Mouse (Mus musculus) retina, postnatal 7 days (tissue): ENCODE data around the gene Gm20388.

ENCODE experiments used
- DNase-seq: peaks from one replicate; pipeline ENCODE4 v3.0.0-alpha.2; 2012; ENCODE audit warnings: low read depth, low spot score

The Gm20388 gene

GRCm38 (mm10) chr8:122712411-122713156, 2801.9 kb downstream of the Gm20388 start:
- DNase-seq, result no peak

- no peak for DNase-seq
Observed at GRCm38 (mm10) chr8:122713157-122713518, 2802.5 kb downstream of the Gm20388 start.

GRCm38 (mm10) chr8:122716566-122716965, 2805.9 kb downstream of the Gm20388 start:
- DNase-seq, result peak; percentile 17

- no peak for DNase-seq
Observed at GRCm38 (mm10) chr8:122717869-122718509, 2807.3 kb downstream of the Gm20388 start.

GRCm38 (mm10) chr8:122718711-122719499, 2808.3 kb downstream of the Gm20388 start:
- no peak for DNase-seq

GRCm38 (mm10) chr8:122719500-122720065, 2808.9 kb downstream of the Gm20388 start:
- no peak for DNase-seq

GRCm38 (mm10) chr8:122720070-122720729, 2809.6 kb downstream of the Gm20388 start:
- no peak for DNase-seq

- no peak for DNase-seq
Observed at GRCm38 (mm10) chr8:122720811-122721640, 2810.4 kb downstream of the Gm20388 start.

- DNase-seq, result no peak
Observed at GRCm38 (mm10) chr8:122725187-122725586, 2814.5 kb downstream of the Gm20388 start.

GRCm38 (mm10) chr8:122726789-122727188, 2816.1 kb downstream of the Gm20388 start:
- no peak for DNase-seq

- DNase-seq, result no peak
Observed at GRCm38 (mm10) chr8:122727412-122727811, 2816.8 kb downstream of the Gm20388 start.

GRCm38 (mm10) chr8:122728630-122729029, 2818.0 kb downstream of the Gm20388 start:
- no peak for DNase-seq

- no peak for DNase-seq
Observed at GRCm38 (mm10) chr8:122735110-122735509, 2824.5 kb downstream of the Gm20388 start.

GRCm38 (mm10) chr8:122735542-122736473, 2825.2 kb downstream of the Gm20388 start:
- DNase-seq, result no peak

- DNase-seq, result no peak
Observed at GRCm38 (mm10) chr8:122736623-122737022, 2826.0 kb downstream of the Gm20388 start.

- DNase-seq, result no peak
Observed at GRCm38 (mm10) chr8:122737071-122737470, 2826.4 kb downstream of the Gm20388 start.

GRCm38 (mm10) chr8:122737886-122738285, 2827.2 kb downstream of the Gm20388 start:
- DNase-seq, result no peak

GRCm38 (mm10) chr8:122739102-122739725, 2828.6 kb downstream of the Gm20388 start:
- DNase-seq, result no peak

GRCm38 (mm10) chr8:122742471-122742870, 2831.8 kb downstream of the Gm20388 start:
- no peak for DNase-seq
